Mouse (Mus musculus) left cerebral cortex, adult 9 months (tissue): ENCODE measurements around the gene Atg9a.
A peak's percentile ranks its signal among the peaks of the same experiment; 100 is the strongest.

Source experiments
- DNase-seq, 2 experiments: peaks; one replicate each; pipeline ENCODE4 v3.0.0; 2022; ENCODE audit warnings: low spot score in 2 of 2

The Atg9a gene

DNA sequence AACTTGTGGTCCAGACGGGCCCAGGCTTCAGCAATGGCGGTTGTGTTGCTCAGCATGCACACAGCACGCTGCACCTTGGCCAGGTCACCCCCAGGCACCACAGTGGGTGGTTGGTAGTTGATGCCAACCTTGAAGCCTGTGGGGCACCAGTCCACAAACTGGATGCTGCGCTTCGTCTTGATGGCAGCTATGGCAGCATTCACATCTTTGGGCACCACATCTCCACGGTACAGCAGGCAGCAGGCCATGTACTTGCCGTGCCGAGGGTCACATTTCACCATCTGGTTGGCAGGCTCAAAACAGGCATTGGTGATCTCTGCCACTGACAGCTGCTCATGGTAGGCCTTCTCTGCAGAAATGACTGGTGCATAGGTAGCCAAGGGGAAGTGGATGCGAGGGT, 23.8 kb upstream of the Atg9a start:
- DNase-seq, result no peak

DNA sequence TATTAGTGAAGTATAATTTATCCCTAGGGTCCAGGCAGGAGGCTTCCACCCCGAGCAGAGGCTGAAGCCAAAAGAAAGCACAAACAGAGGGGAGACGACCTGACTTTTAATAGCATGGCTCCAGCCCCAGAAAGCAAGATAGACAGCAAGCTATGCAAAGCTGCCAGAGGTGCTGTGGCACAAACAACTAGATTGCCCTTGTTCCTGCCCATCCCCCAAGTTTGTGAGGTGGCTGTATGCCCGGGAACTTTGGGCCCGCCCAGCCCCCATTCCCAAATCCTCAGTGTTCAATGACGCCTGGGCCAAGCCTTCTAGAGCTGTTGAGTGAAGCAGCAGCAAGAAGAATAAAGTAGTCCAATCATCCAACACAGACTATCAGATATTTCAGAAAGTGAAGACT, 22.9 kb upstream of the Atg9a start:
- DNase-seq, result peak in 1 of 2 experiments; percentile 54

DNA sequence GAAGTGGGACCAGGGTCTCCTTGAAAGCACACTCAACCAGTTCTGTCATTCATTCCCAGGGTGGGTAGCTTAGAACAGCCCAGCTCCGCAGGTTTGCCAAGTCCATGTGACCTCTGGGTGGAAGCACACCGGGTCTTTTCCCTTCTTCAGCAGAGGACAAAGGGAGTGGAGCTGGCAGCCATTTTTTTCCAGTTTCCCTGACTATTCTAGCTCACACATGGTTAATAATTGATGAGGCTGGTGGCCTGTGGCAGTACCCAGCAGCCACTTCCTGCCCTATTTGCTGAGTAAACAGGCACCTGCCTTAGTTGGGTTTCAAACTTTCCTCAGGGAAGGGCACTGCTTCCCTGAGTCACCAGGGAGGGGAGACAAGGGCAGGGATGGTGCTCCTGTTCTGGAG, 22.4 kb upstream of the Atg9a start:
- no peak for DNase-seq

DNA sequence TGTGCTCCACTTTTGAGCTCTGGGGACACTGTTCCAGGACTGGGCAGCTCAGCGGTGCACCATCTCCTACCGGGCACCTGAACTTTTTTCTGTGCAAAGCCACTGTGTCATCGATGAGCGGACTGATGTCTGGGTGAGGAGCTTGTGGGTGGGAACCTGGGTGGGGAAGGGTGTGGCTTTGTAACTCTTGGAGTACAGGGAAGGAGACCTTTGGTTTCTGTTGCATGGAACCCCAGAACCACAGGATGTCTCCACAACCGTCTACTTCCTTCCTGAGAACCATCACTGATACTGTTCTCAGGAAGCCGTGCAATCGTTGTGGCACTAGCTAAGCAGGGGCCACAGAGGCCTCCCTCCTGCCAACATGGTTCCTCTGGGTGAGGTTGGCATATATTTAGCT, 21.1 kb upstream of the Atg9a start:
- DNase-seq, result no peak

DNA sequence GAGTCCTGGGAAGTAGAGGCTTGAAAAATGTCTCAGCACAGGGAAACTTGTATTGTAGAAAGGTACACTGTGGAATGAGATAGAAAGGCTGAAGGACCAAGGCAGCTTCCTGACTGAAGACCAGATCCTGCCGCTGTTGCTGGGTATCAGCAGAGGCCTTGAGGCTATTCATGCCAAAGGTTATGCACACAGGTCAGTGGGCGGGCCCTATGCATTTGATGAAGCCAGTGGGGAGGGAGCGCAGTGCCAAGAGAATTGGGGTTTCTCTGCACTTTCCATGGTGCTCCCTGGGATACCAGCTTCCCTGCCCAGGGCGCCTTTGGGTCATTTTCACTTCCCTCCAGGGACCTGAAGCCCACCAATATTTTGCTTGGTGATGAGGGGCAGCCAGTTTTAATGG, 20.5 kb upstream of the Atg9a start:
- DNase-seq, result no peak

DNA sequence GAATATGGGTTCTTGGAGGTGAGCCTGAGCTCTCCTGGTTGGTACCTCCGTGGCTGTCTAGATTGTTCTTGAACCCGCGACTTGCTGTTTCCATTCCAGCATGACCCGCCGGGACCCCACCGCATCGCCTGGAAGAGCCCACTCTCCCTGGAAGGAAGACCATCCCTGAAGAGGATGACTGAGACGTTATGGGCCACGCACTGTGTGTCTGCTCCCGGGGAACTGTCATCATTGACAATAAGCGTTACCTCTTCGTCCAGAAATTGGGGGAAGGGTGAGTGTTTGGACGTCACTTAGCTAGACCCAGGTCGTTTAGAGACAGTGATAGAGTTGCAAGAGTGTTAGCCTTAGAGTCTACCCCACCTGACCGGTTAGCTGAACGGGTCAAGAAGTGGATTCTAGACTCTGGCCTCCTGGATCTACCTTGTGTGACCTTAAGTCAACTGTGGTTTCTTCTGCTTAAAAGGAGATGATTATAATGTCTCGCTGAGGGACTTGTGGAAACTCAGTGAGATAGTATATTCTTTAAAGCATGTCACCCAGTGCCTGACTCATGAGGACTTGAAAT, 19.2 kb upstream of the Atg9a start:
- no peak for DNase-seq

DNA sequence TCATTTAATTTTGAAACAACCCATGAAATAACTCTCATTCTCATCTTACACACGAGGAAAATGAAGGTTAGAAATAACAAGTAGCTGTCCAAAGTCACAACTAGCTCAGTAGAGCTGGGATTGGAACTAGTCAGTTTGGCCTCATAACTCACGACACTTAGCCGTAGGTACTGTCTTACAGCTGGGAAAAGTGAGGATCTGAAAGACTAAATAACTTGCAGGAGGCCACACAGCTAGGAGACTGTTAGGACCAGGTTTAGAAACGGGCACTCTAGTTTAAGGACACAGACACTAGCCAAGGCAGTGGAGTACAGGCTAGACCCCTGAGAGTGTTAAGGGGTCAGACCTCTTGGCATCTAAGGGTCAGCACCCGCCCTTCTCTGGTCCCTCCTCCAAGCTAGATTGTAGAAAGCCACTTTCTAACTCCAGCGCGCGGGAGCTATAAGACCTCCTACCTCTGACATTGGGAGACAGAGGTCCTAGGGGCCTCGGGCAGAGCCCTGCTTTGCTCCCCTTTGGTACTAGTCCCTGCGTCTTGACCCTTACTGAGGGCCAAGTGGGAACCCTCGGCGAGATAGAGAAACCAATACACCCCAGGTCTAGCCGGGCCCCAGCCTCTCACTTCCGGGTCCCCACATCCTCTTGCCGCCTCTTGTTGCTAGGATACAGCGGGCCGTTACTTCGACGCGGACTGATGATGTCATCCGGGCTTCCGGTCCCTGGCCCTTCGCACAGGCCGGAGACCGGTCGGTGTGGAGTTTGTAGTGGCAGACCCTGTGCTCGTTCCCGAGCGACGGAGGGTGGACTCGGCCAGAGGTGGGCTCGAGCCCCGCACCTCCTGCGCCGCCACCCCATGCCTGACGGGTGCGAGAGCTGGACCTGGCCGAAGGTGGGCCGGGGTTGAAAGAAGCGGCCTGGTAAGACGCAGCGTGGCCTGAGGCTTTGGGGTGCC, 18.4 kb upstream of the Atg9a start, which contains the start of the genes Glb1l and Stk16:
Glb1l (minus strand) TSS at position 678 of the 952 bp plus-strand sequence.
Stk16 (plus strand) TSS at position 703 of the 952 bp plus-strand sequence.
- peak; percentile 87 to 96 for DNase-seq

DNA sequence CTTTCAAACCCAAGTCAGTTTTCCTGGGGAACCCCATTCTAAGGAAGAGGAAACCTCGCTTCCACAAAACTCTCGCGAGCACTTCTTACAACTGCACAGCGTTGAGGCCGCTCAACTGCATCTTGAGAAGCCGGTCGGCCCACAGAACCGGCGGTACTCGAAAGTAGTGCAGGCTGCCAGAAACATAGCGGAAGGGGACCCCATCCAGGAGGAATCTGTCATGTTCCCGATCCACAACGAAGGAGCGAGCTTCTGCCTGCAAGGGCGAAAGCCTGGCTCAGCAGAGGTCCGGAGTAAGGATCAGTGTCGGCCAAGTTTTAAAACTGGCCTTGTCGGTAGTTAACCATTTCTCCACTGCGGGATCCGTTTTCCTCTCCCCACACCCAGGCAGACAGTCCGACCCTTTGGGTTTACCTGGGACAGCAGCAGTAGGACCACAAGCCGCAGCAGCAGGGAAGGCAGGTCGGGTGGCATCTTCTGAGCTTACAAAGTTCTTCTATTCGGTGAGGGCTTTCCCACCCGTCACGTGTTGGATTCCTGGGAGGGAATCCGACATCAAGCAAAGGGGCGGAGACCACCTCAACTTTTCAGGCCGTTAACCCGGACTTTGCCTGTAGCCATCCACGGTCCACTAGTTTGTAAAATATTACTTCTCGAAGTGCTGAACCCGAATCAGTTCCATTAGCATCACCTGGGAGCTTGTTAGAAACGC, 17.1 kb upstream of the Atg9a start:
- no peak for DNase-seq

DNA sequence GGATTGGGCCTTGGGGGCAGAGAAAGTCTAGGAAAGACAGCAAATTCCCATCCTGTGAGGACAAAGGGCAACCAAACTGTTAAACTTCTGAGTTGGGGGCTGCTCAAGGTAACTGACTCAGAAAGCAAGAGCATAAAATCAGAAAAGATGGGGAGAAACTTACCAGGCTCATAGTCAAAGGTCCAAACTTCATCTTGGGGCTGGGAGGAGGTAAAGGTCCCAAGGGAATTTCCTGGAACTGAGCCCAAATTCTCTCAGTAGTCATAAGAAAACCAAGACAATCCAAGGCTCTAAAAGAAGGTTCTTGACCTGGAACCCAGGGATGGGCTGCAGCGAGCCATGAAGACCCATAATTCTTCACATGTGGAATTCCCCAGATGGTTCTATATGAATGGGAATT, 9.2 kb upstream of the Atg9a start:
- DNase-seq, result no peak

DNA sequence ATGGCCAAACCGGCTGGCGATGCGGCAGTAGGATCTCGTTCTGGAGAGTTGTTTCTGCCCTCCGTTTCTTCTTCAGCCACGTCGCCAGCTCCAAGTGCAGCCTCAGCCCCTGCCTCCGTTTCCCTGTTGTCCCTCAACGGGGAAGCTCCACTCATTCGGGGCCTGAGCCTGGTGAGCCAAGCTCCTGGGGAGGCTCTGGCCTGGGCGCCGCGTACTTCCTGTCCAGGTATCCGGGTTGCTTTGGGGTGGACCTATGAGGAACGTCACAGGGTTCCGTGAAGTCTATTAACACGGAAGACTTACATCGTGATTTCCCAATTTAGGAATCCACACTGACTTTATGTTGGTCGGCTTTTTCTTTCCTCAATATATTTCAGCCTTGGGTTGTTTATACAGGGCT, 456 bp upstream of the Atg9a start:
- DNase-seq, result no peak

DNA sequence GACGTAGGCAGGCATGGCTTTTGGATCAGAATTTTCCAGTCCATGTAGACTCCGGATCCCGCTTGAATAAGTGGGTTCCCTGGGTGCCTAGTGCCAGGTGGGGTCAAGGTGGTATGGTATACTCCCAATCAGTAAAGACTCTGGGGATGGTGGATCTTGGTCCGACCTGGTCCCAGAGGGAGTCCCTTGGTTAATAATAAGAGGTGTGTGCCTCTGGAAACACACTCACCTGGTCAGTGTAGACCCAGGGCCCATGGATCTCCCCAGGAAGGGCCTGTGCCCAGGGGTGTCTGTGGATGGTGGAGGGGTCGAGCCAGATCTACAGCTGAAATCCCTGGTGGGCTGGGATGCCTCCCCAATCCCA, 756 bp downstream of the Atg9a start:
- DNase-seq, result no peak

DNA sequence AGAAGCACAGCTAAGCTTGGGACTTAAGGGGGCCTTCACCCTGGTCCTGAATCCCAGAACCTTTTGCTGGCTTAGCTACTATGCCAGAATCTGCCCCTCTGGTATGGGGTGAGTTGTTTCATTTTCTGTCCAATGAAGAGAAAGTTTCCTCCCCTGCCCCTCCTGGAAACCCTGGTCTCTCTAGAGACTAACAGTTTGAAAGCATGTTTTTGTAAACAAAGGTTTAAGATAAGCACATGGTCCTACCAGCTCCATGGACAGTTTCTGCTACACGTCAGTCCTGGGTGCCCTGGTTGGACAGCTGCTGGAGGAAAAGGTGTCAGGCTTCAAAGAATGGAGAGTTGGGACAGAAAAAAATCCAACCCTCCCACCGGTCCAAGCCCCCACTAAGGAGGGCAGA, 1.4 kb downstream of the Atg9a start:
- no peak for DNase-seq

DNA sequence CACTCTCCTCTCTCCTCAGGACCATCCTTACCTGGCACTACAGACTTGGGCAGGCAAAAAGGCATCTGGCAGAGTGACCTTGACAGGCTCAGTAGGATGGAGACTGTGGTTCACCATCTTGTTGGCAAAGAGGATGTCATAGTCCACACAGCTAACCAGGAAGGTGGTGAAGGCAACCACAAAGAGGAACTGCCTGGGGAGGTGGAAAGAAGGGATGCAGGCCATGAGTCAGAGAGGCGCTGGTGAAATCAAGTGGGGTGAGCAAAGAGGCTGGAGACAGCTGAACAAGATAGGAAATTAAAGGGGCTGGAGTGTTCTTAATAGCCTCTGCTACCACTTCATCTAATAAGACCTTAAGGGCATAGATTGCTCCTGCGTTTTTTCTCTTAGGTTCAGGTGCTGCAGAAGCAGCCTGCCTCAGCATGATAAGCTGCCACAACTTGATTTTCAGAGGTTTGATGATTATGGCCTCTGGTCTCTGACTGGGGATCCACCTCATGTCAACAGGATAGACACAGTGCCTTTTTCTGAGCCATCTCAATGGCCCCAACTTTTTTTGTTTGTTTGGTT, 4.0 kb downstream of the Atg9a start:
- no peak for DNase-seq

DNA sequence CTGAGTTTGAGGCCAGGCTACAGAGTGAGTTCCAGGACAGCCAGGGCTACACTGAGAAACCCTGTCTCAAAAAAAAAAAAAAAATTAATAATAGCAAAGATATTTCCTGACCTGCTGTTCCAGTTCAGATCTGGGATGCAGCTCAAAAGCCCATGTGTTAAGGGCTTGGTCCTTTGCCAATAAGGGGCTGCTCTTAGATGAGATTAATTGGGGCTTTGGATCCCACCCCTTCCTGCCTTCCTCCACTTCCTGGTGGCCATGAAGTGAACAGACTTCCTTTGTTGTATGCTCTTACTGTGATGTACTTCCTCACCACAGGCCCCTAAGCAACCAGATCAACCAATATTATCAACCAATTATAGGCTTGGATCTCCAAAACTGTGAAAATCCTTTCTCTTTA, 4.9 kb downstream of the Atg9a start:
- no peak for DNase-seq

DNA sequence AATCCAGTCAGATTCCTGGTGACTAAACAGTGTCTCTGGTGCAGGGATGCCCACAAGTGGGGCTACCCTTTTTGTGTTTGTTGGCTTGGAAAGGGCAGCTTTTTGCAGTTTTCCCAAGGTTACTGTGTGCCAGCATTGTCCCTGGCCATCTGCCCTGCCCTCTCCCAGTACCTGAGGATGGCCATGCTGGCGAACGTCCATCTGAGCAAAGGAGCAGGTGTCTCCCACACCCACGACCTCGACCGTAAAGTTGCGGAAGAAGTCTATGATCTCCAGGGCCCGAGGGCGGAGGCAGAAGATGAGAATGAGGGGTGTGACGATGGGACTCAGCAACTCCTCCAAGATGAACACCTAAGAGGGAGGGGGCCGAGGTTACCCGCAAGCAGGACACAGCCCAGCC, 6.5 kb downstream of the Atg9a start:
- DNase-seq, result no peak

DNA sequence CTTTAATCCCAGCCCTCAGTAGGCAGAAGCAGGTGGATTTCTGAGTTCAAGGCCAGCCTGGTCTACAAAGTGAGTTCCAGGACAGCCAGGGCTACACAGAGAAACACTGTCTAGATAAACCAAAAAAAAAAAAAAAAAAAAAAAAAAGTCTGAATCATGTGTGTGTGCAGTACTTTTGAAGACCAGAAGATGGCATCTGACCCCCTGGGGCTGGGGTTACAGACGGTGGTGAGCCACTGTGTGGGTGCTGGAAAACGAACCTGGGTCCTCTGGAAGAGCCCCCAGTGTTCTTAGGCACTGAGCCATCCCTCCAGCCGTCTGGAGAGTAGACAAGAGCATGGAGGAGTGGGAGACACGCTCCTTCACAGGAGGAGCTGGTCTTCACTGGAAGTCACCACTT, 9.8 kb downstream of the Atg9a start:
- no peak for DNase-seq

DNA sequence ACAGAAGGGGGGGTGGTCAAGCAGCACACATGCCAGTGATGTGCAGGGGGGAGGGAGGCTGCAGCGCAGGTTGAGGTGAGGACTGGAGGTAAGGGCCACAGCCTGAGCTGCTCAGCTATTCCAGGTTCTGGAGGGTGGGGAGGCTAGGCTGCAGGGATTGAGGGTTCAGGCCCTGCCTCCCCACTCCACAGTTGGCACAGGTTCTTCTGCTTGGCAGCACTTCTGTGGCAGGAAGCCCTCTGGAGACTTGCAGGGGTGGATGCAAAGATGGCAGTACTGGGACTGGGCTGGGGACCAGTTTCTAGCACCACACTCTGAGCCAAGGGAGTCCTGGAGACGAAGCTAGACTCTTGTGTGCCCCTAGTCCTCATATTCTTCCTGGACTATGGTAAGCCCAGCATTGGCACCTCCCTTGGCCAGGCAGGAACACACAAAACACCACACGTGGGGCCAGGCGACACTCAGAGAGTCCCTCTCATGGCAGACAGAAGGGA, 10.6 kb downstream of the Atg9a start:
- no peak for DNase-seq

DNA sequence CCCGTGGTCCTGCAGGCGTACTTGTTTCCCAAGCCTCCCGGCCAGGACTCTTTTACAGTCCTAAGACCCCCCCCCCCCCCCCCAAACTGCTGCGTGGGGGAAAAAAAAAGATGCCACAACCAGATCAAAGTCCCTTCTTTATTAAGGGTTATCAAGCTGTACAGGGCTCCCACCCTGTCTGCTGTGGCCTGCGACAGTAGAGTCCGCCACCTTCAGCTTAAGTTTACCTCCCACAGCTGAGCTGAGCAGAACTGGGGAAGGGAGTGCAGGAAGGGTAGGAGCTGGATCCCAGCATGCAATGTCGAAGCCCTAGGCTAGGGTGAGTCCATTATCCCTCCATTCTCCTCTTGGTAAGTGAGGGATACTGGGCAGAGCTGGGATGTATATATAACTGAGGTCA, 11.3 kb downstream of the Atg9a start:
- no peak for DNase-seq

DNA sequence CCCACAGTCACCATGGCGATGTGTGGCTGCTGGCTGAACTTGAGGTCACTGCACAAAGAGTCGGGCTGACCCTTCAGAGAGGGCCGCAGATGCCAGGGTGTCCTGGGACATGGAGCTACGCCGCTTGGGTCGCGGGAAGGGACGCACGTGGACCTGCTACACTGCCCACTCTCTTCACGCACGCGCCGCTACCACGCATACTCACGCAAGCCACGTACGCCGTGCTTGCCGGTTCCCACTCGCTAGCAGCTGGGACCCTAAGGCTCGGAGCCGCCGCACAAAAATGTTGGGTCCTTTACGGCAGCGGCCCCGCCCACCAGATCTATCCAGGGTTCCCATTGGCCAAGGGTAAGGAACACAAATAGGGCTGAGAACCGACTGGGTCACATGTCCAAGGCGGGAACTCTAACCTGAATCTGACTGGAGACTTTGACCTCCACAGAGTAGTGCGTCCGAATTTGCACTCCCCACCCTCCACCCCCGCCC, 11.8 kb downstream of the Atg9a start, which contains the start of gene Abcb6:
Abcb6 (minus strand) TSS at position 288 of the 486 bp plus-strand sequence.
- peak; percentile 89 to 95 for DNase-seq

DNA sequence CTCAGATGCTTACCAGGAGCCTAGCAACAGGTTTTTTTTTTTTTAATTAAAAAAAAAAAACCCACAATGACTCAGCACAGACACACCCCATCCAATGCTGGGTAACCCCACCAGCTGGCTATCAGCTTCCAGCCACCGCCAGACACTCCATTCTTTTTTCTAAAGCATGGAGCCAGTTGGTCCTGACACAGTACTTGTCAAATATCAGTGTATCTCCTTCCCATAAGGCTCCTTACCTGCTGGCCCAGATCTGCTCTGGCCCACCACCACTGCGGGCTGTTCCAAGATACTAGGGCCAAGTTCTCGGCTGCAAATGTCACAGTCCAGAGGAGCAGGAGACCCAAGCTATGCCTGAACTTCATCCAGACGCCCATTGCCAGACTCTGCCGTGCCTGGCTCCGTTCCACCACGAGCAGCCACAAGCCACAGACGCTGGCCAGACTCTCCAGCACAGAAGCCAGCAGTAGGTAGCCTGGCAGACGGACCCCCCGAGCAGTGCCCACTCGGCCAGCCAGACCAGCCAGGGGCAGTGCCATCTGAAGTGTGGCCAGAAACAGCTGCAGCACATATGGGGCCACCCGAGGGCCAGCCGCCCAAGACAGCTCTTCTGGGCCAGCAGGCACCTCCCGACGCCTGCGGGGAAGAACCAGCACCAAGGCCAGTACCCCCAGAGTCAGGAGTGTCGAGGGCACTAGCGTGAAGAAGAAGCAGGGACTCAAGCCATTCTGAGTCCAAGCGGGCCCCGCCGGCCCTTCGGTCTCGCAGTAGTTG, 12.5 kb downstream of the Atg9a start:
- DNase-seq, result peak in 1 of 2 experiments; percentile 42
